Mouse (Mus musculus) spleen, adult 2 months (tissue): Measurements from ENCODE around the gene Prkg1. TPM values are rescaled to one million over a fixed set of nuclear protein-coding genes. Genes with fewer than 3 reads are reported as not detected.

ENCODE experiments used
- DNase-seq, 2 experiments: peaks; one replicate each; pipeline versions ENCODE4 v3.0.0 to v3.0.0-alpha.2; 2012 to 2021; ENCODE audit warnings: low spot score in 2 of 2, low read depth in 1 of 2
- H3K27ac ChIP-seq: fragments of 200-500 bp; 2 replicates; pipeline ENCODE4 v1.5.1; 2012; ENCODE audit warnings: low read length, inconsistent platforms; ENCODE audit not compliant: insufficient read depth
- H3K27me3 ChIP-seq: fragments of 200-500 bp; 2 replicates; pipeline ENCODE4 v1.6.1; 2012; ENCODE audit warnings: mild to moderate bottlenecking, moderate library complexity, low read length, inconsistent platforms; ENCODE audit not compliant: control insufficient read depth, insufficient read depth
- H3K36me3 ChIP-seq: fragments of 200-500 bp; 2 replicates; pipeline ENCODE4 v1.6.1; 2012; ENCODE audit warnings: mild to moderate bottlenecking, low read length, inconsistent platforms; ENCODE audit not compliant: control insufficient read depth, insufficient read depth
- H3K4me1 ChIP-seq: fragments of 200-500 bp; 2 replicates; pipeline ENCODE4 v1.6.1; 2011; ENCODE audit warnings: inconsistent platforms; ENCODE audit not compliant: control insufficient read depth, insufficient read depth, insufficient read length
- H3K4me3 ChIP-seq: fragments of 200-500 bp; 2 replicates; pipeline ENCODE4 v1.5.1; 2011; ENCODE audit warnings: mild to moderate bottlenecking, inconsistent platforms; ENCODE audit not compliant: insufficient read depth, insufficient read length; ENCODE audit errors: extremely low read depth
- CTCF ChIP-seq: fragments of 200-500 bp; IDR thresholded peaks from 2 replicates; pipeline ENCODE4 v1.5.1; 2011; ENCODE audit warnings: mild to moderate bottlenecking, inconsistent platforms; ENCODE audit not compliant: insufficient read depth, insufficient read length, insufficient replicate concordance; ENCODE audit errors: extremely low read depth
- POLR2A ChIP-seq: fragments of 200-500 bp; IDR thresholded peaks from 2 replicates; pipeline ENCODE4 v1.6.1; 2011; ENCODE audit warnings: low read depth, low read length, inconsistent platforms
- WGBS: fragments of 180-500 bp; shearing (Covaris S2); methylation state at CpG from one replicate; pipeline ENCODE4 v1.1.7; 2018; 5-methylcytosine and 5-hydroxymethylcytosine counted together
- polyA plus RNA-seq: library from polyadenylated mRNA; depleted of rRNA; stranded (reverse); fragments of >200 nt; gene quantifications from 2 replicates; pipeline ENCODE4 v1.2.3, GENCODE M21; 2012

Prkg1 gene
- polyA plus RNA-seq, 1 experiment, result 0.33 TPM

DNA sequence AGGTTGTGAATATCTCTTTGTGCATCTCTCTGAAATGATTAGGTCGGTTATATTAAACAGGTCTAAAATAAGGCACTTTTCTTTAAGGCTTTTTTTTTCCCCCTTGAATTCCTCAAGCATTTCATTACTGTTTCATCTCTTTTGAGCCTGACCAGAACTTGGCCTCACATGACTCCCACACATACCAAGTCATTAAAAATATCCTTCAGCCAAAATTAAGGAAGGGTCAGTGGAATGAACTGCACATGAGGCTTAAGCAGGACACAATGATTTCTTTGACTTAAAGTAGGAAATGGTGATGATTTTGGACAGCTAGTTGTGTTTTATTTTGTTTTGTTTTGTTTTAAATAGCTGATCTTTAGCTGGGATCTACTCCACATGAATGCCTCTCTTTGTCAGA, 320.7 kb downstream of the Prkg1 start:
- TF ChIP-seq CTCF (no peak), POLR2A (no peak)
- Histone ChIP-seq H3K27ac (no peak overlapping the region), H3K4me1 (no peaks in the 10 kb centered on the region), H3K27me3 (no peaks in the 10 kb centered on the region), H3K4me3 (no peak overlapping the region), H3K36me3 (no peaks in the 10 kb centered on the region)
- WGBS, result 80% methylated on average over 1 of the region's 1 CpGs
- no peak for DNase-seq

DNA sequence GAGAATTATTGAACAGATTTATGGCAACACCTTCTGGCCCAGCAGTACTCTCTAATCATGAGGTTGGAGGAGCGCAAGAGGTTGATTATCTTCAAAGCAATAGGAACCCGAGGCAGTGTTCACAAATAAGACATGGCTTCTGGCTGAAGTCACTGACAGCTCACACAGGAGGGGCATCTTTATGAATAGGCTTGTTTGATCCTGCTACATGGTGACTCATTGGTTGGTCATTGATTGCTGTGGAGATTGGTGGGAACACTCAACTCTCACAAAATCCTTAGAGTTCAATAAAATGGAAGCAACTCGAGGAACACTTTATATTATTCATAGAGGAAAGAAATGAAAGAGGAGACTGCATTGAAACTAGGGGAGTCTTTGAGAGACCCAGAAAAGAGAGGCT, 322.5 kb downstream of the Prkg1 start:
- no peak overlapping the region for H3K4me3 ChIP-seq
- TF ChIP-seq CTCF, result no peak
- TF ChIP-seq POLR2A, result no peak
- no peaks in the 10 kb centered on the region for H3K36me3 ChIP-seq
- DNase-seq, result no peak
- H3K27me3 ChIP-seq, result no peaks in the 10 kb centered on the region
- 86% methylated on average over 3 of the region's 3 CpGs for WGBS
- no peak overlapping the region for H3K27ac ChIP-seq
- H3K4me1 ChIP-seq, result no peaks in the 10 kb centered on the region

DNA sequence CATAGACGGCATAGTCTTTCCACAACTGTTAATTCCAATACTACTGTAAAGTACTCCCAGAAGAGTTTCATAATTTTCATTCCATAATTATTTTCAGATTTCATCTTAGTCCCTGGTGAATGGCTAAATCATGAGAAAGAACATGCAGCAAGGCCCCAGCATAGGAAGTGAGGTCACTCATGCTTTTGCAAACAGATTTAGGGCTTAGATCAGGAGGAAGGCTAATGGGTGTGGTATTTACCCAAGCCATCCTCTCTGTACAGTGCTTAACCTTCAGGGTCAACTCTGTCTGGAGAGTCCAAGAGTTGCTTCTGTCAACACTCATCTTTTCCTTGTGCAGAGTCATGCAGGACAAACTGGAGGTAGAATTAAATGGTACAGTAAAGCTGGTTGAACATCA, 331.4 kb downstream of the Prkg1 start:
- H3K36me3 ChIP-seq, result no peaks in the 10 kb centered on the region
- no peak overlapping the region for H3K4me3 ChIP-seq
- TF ChIP-seq CTCF (no peak), POLR2A (no peak)
- DNase-seq, result no peak
- H3K4me1 ChIP-seq, result no peaks in the 10 kb centered on the region
- 95% methylated on average over 1 of the region's 1 CpGs for WGBS
- H3K27ac ChIP-seq, result no peak overlapping the region
- H3K27me3 ChIP-seq, result no peaks in the 10 kb centered on the region

GRCm38 (mm10) chr19:31431411-31431810, 333.4 kb downstream of the Prkg1 start:
- Histone ChIP-seq H3K27me3 (no peaks in the 10 kb centered on the region), H3K4me3 (no peak overlapping the region), H3K27ac (no peak overlapping the region), H3K36me3 (no peaks in the 10 kb centered on the region), H3K4me1 (no peaks in the 10 kb centered on the region)
- TF ChIP-seq CTCF (no peak), POLR2A (no peak)
- DNase-seq, result no peak
- WGBS, result 81% methylated on average over 2 of the region's 2 CpGs

DNA sequence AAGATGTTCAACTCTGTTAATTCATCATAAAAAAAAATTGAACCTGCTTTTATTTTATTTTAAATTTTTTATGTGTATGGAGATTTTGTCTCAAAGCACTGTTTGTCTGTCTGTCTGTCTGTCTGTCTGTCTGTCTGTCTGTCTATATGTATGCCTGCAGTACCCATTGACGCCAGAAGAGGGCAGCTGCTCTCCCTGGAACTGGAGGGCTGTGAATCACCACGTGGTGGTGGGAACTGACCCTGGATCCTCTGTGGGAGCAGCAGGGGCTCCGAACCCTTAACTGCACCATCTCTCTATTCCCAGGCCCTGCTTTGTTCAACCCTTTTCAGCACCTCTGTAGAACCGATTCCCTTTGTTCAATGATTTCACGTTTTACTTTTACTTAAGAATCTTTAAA, 338.7 kb downstream of the Prkg1 start:
- TF ChIP-seq POLR2A (no peak), CTCF (peak; percentile 16; the same call in 1 of the 2 replicates)
- Histone ChIP-seq H3K4me1 (no peaks in the 10 kb centered on the region), H3K36me3 (no peaks in the 10 kb centered on the region), H3K4me3 (no peak overlapping the region), H3K27ac (no peak overlapping the region), H3K27me3 (no peaks in the 10 kb centered on the region)
- peak in 1 of 2 experiments; percentile 3 for DNase-seq
- WGBS, result 80% methylated on average over 5 of the region's 5 CpGs

DNA sequence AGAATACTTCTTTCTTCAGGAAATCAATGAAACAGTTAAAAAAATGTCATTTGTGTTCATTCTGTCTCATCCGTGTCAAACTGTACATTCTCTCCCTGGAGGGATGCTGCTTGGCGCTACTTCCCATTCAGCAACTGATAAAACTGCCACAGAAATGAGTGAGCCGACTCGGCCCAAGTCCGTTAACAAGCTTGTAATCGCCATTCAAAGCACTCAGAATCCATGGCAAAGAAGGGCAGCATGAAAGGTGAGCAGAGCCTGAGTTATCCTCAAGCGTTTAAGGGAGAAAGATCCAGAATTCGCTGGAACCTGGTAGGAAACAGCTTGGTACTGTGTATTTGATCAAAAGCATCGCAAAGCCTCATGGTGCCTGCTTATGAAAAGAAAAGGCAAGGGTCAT, 339.6 kb downstream of the Prkg1 start:
- Histone ChIP-seq H3K27me3 (no peaks in the 10 kb centered on the region), H3K4me1 (no peaks in the 10 kb centered on the region), H3K4me3 (no peak overlapping the region), H3K27ac (no peak overlapping the region), H3K36me3 (no peaks in the 10 kb centered on the region)
- 89% methylated on average over 9 of the region's 9 CpGs for WGBS
- DNase-seq, result no peak
- TF ChIP-seq POLR2A, result no peak
- TF ChIP-seq CTCF, result no peak

- 89% methylated on average over 5 of the region's 5 CpGs for WGBS
- no peak for DNase-seq
- Histone ChIP-seq H3K4me1 (no peaks in the 10 kb centered on the region), H3K36me3 (no peaks in the 10 kb centered on the region), H3K27me3 (no peaks in the 10 kb centered on the region), H3K4me3 (no peak overlapping the region), H3K27ac (no peak overlapping the region)
- TF ChIP-seq CTCF (no peak), POLR2A (no peak)
Observed at GRCm38 (mm10) chr19:31424319-31424718, 340.5 kb downstream of the Prkg1 start.
